Mouse (Mus musculus) G1E-ER4 (cell line): Measurements from ENCODE around the gene Fhod1. TPM values are rescaled to one million over a fixed set of nuclear protein-coding genes. Genes with fewer than 3 reads are reported as not detected.

Source experiments
- GATA1 ChIP-seq: IDR thresholded peaks from one replicate; pipeline ENCODE4 v1.8.0; 2012; ENCODE audit warnings: low read length, inconsistent platforms
- polyA plus RNA-seq: library from polyadenylated mRNA; stranded (reverse); fragments of >175 nt; gene quantifications from 2 replicates; pipeline ENCODE4 v1.2.3, GENCODE M21; 2012

Fhod1 gene
- polyA plus RNA-seq, 1 experiment, result 7.7 TPM

DNA sequence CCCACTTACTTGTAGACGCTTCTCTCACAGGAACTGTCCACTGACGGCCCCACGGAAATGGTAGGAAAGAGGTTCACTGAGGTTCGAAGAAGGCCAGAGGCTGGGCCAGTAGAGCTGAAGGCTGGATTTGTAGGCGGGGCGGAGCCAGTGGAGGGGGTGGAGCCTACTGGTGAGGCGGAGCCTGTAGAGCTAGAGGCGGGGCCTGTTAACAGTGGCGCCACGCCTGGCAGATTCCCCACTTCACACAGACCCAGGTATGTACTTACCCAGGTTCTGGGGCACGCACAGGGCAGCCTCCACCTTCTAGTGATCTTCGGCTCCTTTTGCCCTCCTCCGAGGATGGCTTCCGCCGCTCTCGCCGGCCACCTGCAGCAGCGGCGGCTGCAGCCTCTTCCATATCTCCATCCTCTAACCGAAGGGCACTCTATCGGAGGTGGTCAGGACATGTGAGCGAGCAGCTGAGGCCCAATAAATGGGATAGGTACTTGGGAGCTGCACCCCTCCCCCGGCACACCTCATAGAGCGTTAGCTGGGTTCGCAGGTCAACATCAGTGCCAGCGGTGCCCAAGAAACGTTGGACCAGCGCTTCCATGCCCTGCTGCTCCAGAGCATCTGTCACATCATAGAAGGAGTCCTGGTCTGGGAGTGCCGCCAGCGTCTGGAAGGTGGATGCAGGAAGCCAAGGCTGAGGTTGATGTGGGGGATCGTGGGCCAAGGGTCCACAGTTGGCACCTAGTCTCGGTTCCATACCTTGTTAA lies 11.2 kb downstream of the Fhod1 start:
- TF ChIP-seq GATA1, result no peak

DNA sequence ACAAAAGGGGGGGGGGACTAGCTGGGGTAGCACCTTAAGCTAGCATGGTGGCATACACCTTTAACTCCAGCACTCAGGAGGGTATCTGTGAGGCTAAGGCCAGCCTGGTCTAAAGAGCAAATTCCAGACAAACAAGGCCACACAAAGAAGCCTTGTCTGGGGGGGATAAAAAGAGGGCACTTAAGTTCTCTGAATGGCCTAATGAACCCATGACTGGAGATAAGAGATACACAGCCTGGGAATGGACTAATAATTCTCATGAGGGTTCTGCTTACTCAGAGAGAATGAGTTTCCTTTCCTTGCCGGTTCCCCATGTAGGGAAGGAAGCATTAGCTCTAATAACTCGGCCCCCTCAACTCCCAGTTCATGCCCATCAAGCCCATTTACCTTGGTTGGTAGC lies 15.2 kb downstream of the Fhod1 start:
- TF ChIP-seq GATA1, result no peak

DNA sequence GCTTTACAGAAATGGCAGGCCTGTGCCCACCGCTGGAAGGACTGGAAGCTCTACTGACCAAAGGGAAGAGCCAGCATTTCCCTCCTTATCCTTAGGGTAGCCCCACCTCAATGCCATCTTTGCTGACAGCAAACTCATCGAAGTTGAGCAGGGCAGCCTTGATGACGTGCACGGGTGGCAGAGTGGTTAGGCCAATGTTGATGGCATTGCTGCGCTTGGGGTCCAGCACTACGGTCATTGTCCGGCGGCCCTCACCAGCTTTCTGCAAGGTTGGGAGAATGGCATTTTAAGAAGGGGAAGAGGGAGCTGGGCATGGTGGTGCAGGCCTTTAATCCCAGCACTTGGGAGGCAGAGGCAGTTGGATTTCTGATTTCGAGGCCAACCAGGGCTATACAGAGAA lies 15.8 kb downstream of the Fhod1 start:
- no peak for TF ChIP-seq GATA1

DNA sequence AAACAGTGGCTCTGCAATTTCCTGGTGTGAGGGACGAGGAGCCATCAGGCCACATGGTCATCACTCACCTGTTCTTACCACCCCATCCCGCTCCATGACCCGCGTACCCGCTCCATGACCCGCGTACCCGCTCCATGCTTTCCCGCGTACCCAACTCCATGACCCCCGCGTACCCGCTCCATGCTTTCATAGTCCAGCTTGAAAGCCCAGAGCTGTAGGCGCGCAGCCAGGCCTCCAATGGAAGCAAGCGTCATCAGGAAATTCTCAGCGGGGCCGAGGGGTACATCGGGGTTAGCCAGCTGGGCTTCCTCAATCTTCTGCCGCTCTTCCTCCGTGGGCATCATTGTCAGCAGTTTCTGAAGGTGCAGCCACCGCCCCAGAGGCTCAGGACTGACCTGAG lies 16.3 kb downstream of the Fhod1 start:
- TF ChIP-seq GATA1, result no peak

DNA sequence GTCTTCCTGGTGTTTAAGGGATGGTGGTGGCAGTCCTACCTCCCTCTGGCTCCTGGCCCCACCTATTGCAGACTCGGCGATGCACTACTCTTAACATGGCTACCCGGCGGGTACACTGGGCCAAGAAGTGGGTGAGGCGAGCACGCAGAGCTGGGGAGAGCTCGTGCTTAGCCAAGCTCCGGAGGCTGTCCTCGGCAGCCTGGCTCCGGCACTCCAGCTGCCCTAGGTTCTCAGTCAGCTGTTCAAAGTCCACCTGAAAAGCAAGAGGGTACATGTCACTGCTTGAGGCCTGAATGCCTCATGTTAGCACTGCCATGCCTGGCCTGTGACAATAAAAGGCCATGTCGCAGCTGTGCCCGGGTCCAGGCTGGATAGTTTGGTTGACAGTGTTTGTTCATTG lies 17.4 kb downstream of the Fhod1 start:
- no peak for TF ChIP-seq GATA1

DNA sequence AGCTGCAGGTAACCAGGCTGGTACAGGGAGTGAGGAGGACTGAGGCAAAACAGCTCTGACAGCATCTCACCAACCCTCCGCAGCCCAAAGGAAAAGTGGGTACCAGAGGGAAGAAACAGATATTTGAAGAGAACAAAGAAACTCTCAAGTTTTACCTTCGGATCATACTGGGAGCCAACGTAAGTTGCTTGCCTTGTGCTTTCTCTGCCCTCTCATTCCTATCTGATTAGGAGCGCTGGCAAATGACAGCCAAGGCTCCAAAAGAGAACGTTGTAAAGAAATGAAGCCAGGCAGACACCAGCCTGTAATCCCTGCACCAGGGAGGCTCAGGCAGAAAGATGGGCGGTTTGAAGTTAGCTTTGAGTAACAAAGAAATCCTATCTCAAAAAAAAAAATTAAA lies 20.8 kb downstream of the Fhod1 start:
- no peak for TF ChIP-seq GATA1

DNA sequence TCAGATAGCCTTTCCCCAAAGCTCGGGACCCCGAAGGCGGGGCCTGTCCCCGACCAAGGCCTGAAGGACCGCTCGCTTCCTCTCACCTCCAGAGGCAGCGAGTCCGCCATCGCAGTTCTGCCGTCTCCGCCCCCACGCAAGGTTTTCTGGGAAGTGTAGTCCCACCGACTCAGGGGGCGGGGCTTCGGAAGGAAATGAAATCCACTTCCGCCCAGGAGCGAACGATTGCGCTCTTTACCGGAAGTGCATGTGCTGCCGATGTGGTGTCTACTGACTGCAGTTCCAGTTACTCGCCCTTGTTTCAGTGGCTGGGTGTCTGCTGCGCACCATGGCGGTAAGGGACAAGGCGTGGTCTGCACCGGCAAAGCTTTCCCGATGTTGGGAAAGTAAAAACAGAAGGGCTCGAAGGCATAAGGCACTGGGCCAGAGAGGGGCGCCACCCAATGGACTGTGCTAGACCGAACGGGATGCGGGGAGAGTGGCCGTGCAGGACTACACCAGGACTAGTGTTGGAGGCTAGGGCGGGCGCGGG lies 21.5 kb downstream of the Fhod1 start, which contains the start of the genes Lrrc29 and Tmem208:
Lrrc29 (minus strand) TSS at position 138 of the 532 bp plus-strand sequence.
Tmem208 (plus strand) TSS at position 214 of the 532 bp plus-strand sequence.
- TF ChIP-seq GATA1, result no peak

DNA sequence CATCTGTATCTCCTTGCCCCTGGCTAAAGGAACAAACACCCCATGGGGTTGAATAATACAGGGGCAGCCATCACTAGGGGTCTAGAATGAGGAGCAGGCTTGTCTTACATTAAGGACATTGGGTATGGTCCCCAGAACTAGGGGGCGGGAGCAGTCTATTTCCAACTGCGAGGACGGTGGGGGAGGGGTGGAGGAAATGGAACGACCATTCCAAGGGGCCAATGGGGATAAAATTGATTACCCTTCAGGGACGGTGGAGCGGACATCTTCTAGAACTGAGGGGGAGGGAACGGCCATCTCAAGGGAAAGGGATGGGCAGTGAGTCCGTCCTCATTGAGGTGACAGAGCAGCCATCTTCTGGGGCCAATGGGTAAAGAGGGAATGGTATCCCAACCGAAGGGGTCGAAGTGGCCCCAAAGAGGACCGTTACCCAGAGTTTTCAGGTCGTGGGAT lies 22.1 kb downstream of the Fhod1 start:
- no peak for TF ChIP-seq GATA1

DNA sequence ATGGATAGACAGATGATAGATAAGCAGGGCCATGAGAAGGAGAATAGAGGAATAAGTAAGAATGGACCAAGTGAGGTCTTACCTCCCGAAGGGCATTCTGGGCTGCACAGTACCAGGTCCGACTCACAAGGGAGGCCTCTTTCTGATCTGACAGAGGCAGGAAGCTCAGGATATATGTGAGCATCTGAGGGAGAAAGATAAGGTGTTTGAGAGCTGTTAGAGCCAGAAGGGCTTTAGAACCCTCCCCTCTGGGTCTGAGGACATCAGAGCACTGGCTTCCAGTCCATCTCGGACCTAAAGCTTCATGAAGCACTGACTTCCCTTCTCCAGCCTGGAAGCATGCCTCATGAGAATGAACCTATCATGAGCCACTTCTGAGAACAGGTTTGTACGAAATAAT lies 24.6 kb downstream of the Fhod1 start:
- TF ChIP-seq GATA1, result no peak

DNA sequence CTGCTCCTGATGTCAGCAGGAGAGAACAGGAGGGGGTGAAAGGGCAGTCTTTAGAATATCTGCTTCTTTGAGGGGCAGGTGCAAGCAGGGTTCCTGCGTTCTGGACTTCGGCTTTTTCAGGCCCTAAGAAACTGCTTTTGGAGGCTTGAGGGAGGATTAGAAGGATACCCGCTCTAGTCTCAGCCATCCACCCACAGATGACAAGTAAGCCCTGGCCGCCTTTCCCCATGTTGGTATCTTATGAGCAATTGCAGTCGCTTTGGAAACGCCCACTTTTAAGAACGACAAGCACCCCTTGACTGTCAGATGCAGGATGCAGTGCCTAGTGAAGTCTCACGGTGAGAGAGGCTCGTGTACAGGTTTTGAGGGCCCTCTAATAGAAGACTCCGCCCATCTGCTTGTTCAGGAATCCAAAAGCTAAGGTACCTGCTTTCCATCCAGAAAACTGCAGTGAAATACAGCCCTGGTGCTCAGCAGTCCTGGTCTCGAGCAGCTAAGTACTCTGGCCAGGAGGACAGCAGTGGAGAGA lies 29.0 kb downstream of the Fhod1 start:
- no peak for TF ChIP-seq GATA1

DNA sequence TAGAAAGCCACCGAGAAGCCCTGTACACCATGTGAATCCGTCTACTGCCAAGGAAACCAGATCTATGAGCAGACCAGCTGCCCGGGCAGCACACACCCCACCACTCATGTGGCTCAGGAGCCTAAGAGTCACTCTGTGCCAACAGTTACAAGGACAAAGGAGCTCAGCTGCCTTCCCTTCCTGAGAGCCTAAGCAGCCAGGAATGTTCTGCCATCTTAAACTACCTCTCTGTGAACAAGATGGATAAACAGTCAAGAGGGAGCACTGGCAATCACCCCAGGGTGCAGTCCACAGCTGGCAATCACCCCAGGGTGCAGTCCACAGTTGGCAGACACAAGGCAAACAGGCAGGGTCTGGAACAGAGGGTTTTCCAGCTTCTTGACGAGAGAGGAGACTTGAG lies 29.8 kb downstream of the Fhod1 start:
- no peak for TF ChIP-seq GATA1

DNA sequence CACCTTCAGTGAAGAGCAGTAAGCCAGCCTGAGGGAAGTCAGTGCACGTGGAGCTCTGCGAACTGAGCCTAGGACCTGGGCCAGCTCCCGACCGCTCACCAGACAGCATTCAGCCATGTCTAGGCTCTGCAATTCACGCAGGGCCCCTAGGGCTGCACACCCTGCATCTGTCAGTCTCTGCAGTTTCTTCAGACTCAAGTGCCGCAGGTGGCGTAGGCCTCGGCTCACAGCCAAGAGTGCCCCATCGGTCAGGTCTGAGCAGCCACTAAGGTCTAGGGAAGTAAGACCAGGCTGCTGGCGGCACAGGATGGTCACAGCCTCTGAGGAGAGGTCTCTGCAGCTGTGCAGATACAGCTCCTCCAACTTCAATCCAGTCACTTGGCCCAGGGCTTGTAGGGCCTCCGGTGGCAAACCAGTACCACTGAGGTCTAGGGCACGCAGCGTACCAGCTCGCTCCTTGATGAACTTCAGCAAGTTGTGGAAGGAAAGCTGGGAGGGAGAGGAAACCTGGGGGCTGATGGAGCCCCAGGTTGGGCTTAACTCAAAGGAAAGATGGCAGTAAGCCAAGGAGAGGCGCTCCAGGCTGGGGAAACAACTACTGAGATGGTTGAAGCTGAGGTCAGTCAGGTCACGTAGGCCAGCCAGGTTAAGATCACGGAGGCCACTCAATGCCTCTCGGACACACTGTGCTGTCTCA lies 32.5 kb downstream of the Fhod1 start:
- TF ChIP-seq GATA1, result no peak

DNA sequence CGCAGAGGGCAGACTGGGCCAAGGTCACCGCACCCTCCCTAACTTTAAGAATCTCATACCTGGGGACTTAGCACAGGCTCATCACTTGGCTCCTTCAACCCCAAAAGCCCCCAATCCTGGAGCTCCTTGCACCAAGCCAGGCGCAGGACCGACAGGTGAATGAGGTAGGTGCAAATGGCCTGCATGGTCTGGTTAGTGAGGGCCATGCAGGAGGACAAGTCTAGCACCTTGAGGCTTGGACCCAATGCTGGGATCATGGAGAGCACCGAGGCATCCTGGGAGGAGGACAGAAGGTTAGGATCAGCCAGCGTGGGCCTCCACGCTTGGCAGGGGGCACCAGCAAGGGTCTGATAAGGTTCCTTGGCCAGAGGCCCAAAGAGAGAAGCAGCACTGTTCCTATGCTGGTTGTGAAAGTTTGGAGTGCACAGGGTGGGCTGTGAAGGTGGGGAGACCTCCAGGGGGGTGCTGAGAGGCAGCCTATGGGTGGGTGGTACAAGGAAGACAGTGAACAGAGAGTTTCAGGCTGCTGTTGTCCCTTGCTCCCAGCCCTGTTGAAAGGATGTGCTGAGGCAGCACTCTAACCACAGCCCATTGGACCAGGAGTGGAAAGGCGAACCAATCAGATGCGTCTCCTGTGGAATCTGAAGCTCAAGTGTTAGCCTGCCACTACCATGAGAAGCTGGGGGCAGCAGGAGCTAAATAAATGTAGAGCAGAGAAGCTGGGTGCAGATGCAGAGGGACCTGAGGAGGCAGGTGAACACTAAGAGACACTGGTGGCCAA lies 33.9 kb downstream of the Fhod1 start:
- TF ChIP-seq GATA1, result no peak

DNA sequence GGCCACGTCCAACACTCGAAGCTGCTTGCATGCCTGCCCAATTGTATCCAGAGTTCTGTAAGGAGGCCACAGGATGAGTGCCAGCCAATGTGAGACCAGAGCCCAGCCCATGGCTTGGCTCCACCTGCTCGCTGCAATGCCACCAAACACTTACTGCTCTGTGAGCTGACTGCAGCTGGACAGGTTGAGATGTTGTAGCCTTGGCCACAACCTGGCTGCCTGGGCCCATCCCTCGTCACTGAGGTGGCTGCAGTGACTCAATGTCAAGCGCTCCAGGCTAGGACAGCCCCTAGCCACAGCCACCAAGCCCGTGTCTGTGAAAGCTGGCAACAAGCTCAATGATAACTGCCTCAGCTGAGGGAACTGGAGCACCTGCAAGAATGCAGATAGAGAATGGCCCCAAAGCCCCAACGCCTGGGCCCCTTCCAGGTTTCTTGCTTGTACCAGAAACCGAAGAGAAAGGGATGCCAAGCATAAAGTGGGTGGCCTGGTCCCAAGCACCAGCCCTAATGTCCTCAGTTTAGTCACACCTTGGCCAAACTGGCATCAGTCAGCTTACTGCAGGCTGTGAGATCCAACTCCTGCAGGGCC lies 34.8 kb downstream of the Fhod1 start:
- TF ChIP-seq GATA1, result no peak

DNA sequence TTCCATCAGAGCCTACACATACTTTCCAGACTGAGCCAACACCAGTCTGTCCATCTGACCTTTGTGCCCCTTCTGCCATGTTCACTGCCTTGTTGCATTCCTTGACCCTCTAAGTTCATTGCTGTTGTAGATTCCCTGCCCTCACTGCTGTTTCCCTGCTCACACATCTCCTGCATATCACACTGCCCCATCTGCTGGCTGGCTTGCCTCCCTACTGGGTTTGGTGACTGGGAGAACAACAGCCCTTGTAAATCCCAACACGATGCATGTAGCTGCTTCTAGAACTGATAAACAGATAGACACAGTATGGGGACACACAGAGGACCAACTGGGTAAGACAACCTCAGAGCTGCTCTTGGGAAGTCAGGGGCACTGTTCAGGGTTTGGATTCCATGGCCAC lies 36.0 kb downstream of the Fhod1 start:
- TF ChIP-seq GATA1, result no peak
